Mouse (Mus musculus) gastrocnemius, postnatal 14 days (tissue): ENCODE results near the gene Esrp2. TPM values are rescaled to one million over a fixed set of nuclear protein-coding genes. Genes with fewer than 3 reads are reported as not detected.

ENCODE experiments used
- DNase-seq: peaks from one replicate; pipeline ENCODE4 v3.0.0; 2021; ENCODE audit warnings: mixed read lengths
- intact Hi-C: fragments of 180-260 bp; cut with DNase I; formaldehyde crosslinking; loops from one replicate; pipeline ENCODE4 v1.15.1; 2025; ENCODE audit warnings: low total_unique reads
- long read RNA-seq, 2 experiments: library from polyadenylated mRNA; stranded (forward); transcript quantifications; one replicate each; pipeline ENCODE4 v2.0.0; 2021
- total RNA-seq, 2 experiments: library from RNA; stranded (reverse); gene quantifications; 2 replicates each; pipeline ENCODE4 v1.2.3; 2021

Gene Esrp2
- total RNA-seq = not detected
- long read RNA-seq, experiment 1 = 0 reads
- long read RNA-seq, experiment 2 = 0 reads

- intact Hi-C loops = loop anchor here (5.0 kb wide), 1 partner anchor 61 kb away; no protein-coding TSS in a partner anchor
- no peak for DNase-seq
Measured at GRCm38 (mm10) chr8:106136156-106137130, at the start of gene Esrp2. Gene Esrp2 (minus strand): TSS chr8:106136974.

GRCm38 (mm10) chr8:106186394-106186793 lies 49.6 kb upstream of the Esrp2 start:
- intact Hi-C loops = no loop called here
- DNase-seq = no peak

GRCm38 (mm10) chr8:106185628-106186270 lies 49.0 kb upstream of the Esrp2 start:
- DNase-seq = peak; percentile 13

GRCm38 (mm10) chr8:106178428-106178827 lies 41.7 kb upstream of the Esrp2 start:
- intact Hi-C loops = no loop called here
- no peak for DNase-seq

More at GRCm38 (mm10) chr8:106185628-106186270, 49.0 kb upstream of the Esrp2 start:
- intact Hi-C loops = no loop called here

DNA sequence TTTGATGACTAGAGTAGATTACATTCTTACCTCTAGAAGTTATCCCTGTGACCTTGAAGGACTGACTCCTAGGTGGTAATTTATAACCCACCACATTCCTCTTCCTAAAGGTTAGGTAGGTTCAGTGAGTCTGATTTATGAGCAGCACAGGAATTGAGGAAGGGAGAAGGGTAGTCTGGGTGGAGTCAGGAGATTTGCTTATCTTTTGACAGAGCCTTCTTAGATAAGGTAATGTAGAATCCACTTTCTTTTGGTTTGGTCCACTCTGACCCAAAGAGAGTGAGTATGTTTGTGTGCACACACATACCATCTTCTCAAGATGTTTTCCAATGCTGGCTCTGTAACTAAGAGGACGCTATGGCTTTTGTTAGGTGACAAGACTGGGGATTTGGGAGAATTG lies 40.8 kb upstream of the Esrp2 start:
- no peak for DNase-seq
- intact Hi-C loops = no loop called here

GRCm38 (mm10) chr8:106176891-106177290 lies 40.1 kb upstream of the Esrp2 start:
- intact Hi-C loops = no loop called here
- no peak for DNase-seq

DNA sequence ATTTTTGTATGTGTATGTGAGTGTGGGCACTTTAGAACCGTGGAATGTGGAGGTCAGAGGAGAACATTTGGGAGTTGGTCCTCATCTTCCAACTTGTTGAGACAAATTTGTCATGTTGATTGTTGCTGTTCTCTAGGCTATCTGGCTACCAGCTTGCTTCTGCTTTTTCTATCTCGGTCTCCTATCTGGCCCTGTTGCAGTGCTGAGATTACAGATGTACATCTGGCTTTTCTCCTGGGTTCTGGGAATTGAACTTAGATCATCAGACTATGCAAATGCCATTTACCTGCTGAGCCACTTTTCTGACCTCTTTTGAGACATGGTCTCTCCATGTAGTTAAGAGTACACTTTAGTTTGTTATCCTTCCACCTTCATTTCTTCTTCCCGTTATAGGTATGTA lies 36.8 kb upstream of the Esrp2 start:
- DNase-seq = no peak
- intact Hi-C loops = no loop called here

GRCm38 (mm10) chr8:106169934-106170480 lies 33.2 kb upstream of the Esrp2 start:
- DNase-seq = no peak
- intact Hi-C loops = no loop called here

DNA sequence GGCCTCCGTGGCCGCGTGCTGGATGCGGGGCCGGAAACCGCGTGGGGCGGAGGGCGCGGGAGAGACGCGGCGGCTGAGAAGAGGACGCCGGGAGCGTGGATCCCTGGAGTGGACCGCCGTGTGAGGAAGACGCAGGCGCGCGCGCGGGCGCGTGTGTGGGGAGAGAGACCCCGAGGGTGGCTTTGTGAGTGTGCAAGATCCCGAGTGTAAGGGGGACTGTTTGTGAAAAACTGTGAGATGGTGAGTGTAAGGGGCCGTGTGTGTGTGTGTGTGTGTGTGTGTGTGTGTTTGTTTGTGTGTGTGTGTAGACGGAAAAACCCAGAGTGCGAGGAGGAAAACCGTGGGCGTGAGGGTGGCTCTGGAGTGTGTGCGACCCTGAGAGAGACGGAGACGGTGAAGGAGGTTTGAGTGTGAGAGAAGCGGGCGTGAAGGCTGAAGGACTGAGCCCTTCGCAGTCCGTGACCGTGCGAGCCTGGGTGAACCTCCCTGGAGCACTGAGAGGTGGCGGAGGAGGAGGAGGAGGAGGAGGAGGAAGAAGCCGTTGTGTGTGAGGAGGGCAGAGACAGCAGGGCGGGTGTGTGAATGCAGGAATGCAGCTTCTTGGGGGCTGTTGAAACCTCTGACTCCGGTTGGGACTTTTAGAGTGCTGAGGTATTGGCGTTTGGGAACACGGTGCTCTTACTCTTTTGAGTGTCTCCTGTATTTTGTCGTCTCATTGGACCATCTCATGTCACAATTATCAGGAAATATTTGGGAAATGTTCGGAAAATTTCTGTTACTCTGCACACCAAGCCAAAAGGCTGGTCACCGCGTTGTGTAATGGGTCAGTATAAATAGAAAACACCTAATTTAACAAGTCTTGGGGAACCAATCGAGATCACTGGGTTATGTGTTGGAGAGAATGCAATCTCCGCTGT lies 32.5 kb upstream of the Esrp2 start:
- intact Hi-C loops = no loop called here
- peak; percentile 23 for DNase-seq

DNA sequence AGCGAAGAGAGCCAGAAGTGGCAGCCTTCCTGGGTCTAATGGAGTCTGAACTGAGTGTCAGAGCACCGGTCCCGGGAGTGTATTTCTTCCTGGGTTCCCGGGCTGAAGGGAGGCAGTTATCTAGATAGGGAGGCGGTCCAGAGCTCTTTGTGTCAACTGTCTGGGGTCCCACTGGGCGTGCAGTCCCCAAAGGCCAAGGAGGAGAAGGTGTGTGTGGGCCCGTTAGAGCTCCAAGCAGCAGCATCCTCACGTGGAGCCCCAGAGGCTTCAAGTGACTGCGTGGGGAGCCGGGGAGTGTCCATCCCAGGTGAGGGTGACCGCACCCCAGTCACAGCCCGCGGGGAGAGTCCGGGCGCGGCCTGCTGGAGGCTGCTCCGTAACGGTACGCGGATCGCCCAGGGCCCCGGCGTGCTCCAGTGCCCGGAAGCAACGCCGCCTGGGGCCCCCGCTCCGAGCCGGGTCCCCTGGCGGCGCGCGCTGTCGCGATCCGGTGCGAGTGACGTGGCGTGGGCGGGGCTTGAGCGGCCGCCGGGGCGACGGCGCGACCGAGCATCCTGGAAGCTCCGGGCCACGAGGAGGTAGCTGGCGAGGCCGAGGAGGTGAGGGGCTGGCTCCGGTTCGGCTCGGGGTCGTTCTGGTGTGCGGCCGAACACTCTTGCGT lies 31.7 kb upstream of the Esrp2 start, which contains the start of gene Slc7a6:
TSS of gene Slc7a6 (plus strand) at position 502 of the 661 bp plus-strand sequence.
- DNase-seq = peak; percentile 80
- intact Hi-C loops = no loop called here

DNA sequence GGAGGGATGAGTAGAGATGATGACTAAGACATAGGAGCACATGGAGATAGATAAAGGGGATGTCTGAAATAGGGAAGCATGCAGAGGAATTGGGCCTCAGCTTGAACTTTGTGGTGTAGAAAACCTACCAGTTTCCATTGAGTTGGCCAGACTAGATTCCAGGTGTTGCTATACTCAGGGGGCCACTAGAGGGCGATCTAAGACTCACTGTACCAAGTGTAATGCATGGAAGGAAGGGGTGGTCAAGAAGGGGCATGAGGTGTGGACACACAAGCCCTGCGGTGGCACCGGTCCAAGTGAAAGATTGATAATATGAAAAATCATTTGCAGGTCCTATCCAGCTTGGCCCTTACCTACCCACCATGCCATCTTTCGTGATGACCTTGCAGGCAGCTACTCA lies 28.7 kb upstream of the Esrp2 start:
- DNase-seq = peak; percentile 57
- intact Hi-C loops = no loop called here

GRCm38 (mm10) chr8:106163251-106163650 lies 26.5 kb upstream of the Esrp2 start:
- no peak for DNase-seq
- intact Hi-C loops = no loop called here

DNA sequence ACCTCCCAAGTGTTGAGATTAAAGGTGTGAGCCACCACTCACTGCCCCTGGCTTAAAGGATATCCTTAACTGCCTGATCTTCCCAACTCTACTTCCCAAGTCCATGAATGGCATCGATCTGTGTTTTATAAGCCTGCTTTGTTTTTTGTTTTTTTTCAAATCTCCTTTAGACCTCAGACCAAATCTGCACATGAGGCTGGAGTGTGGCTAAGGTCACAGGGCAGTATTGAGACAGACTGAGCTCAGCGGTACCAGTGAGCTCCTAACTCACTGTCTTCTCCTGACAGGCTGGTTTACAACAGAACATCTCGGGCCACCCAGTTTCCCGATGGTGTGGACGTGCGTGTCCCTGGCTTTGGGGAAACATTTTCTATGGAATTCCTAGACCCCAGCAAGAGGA lies 23.1 kb upstream of the Esrp2 start:
- no peak for DNase-seq
- intact Hi-C loops = no loop called here

DNA sequence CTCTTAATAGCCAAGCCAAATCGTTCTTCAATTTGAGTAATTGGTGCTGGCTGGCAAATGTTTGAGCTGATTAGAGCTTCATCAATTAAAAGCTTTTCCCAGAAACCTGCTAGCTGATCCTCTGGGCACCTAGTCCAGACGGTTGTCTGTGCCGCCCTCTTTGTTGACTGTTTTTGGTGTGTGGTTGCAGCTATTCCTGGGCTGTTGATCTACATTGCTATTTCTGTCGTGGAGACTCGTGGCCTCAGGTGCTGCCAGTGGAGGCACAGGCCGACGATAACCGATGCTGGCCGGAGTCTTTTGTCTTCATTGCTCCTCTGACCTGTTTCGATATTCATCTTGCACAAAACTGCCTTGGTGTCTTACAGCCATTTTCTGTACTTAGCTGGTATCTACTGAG lies 21.6 kb upstream of the Esrp2 start:
- DNase-seq = no peak
- intact Hi-C loops = no loop called here

DNA sequence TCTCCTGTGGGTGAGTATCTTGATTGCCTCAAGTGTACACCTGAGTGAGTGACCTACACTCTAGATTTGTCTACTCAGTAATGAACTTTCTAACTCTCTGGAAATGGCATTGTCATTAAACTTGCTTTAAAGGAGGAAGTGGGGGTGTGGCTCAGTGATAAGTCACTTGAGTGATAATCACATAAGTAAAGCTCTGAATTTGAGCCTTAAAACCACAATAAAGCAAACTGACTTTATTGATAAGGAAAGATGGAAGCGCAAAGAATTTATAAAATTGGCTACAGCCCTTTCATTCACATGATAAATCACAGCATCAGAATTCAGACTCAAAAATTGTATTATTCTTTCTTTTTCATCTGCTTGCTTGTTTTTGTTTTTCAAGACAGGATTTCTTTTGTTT lies 20.6 kb upstream of the Esrp2 start:
- no peak for DNase-seq

GRCm38 (mm10) chr8:106152876-106153275 lies 16.1 kb upstream of the Esrp2 start:
- DNase-seq = no peak
- intact Hi-C loops = no loop called here

More for the DNA sequence above, 20.6 kb upstream of the Esrp2 start:
- intact Hi-C loops = no loop called here

GRCm38 (mm10) chr8:106151041-106151440 lies 14.3 kb upstream of the Esrp2 start:
- intact Hi-C loops = no loop called here
- DNase-seq = no peak

DNA sequence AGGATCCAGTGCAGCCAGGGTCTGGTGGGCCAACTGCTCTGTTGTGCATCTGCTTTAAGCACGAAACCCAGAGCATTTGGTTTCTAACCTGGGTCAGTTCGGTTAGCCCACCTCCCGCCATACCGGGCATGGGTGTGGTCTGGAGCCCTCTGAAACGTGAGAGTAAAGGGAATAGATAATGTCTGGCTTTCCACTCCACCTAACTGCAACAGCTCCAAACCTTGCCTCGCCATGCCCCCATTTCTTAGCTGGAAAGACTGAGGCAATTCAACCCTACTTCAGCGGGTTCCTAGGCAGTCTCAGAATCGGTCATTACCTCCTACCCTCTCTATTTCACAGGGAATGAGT lies 13.9 kb upstream of the Esrp2 start:
- intact Hi-C loops = no loop called here
- DNase-seq = no peak
